Mouse (Mus musculus): ENCODE measurements around the gene P2rx6.

P2rx6 gene

DNA sequence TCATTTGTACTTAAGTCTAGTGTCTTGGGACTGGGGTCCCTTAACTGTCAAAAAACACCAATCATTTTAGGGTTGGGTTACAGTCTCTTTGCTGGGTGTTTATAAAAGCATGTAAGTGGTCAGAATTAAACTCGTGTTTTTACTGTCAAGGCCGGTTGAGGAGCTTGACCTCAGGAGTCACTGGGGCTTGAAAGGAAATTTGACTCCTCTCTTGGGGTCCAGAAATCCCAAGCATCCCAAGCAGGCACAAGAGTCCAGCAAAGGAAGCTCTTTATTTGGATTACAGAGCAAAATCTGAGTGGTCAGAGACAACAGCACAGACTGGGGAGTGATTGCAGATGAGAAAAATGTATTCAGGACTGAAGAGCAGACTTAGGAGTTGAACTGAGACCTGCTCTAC, 29.0 kb downstream of the P2rx6 start:
- POLR2A ChIA-PET, result interaction anchor here in 1 of 4 experiments (0.7 to 1.5 kb wide), 3 partner anchors 29 to 116 kb away, joined by 3 to 7 read pairs (median 4); partner anchors contain the start of genes Lrrc74b, P2rx6 and Smpd4

DNA sequence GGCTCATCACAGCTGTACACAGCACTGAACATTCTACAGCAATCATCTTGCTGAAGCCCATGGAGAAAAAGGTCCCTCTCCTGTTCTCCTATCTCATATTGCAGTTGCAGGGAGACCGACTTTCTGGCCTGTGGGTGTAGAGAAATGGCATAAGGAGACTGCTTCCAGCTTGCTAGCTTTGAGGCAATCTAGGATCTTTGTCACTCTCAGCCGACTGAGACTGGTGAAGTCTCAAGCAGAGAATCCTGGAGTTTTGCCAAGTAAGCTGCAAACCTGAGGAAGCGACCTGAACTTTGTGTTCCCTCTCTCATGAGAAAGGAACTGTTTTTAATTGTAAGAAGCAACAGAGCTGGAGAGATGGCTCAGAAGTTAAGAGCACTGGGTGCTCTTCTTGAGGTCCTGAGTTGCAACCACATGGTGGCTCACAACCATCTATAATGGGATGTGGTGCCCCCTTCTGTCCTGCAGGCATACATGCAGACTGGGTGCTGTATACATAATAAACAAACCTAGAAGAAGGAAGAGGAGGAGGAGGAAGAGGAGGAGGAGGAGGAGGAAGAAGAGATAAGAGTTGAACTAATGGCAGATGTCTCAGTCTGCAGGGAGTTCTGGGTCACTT, 39.4 kb downstream of the P2rx6 start:
- ChIA-PET CTCF (interaction anchor here (0.6 to 4.0 kb wide), 7 partner anchors 14 to 680 kb away, joined by 4 to 17 read pairs (median 4); partner anchors contain the start of gene Slc7a4 (in 1 of the 4)), POLR2A (interaction anchor here in 3 of 4 experiments (0.6 to 1.8 kb wide), 3 partner anchors 24 to 448 kb away, joined by 3 to 5 read pairs (median 4); no protein-coding TSS in a partner anchor)

More for the DNA sequence above, 29.0 kb downstream of the P2rx6 start:
- CTCF ChIA-PET, result interaction anchor here in 1 of 4 experiments (2.2 kb wide), 1 partner anchor 32 kb away, joined by 6 read pairs; no protein-coding TSS in a partner anchor

- ChIA-PET CTCF (interaction anchor here (0.7 to 2.3 kb wide), 5 partner anchors 10 to 42 kb away, joined by 3 to 8 read pairs (median 3); no protein-coding TSS in a partner anchor), POLR2A (interaction anchor here in 1 of 4 experiments (1.5 kb wide), 1 partner anchor 473 kb away, joined by 3 read pairs; the partner anchor contains the start of gene Sdf2l1)
Observed at GRCm38 (mm10) chr16:17604941-17605340, 43.3 kb downstream of the P2rx6 start.

- ChIA-PET CTCF (interaction anchor here (0.7 to 2.3 kb wide), 8 partner anchors 9 to 132 kb away, joined by 3 to 8 read pairs (median 3); partner anchors contain the start of gene Smpd4 (in 1 of the 4)), POLR2A (interaction anchor here in 2 of 4 experiments (0.6 to 1.7 kb wide), 3 partner anchors 18 to 473 kb away, joined by 3 read pairs; partner anchors contain the start of gene Sdf2l1 (in 1 of the 2))
Observed at GRCm38 (mm10) chr16:17605684-17606083, 44.0 kb downstream of the P2rx6 start.

- POLR2A ChIA-PET, result interaction anchor here in 1 of 4 experiments (1.4 to 1.5 kb wide), 2 partner anchors 53 to 81 kb away, joined by 3 to 6 read pairs; no protein-coding TSS in a partner anchor
- CTCF ChIA-PET, result no interaction called here
Observed at GRCm38 (mm10) chr16:17611383-17611782, 49.7 kb downstream of the P2rx6 start.

- POLR2A ChIA-PET, result interaction anchor here in 3 of 4 experiments (0.6 to 2.0 kb wide), 6 partner anchors 35 to 470 kb away, joined by 3 to 9 read pairs (median 4); partner anchors contain the start of genes Lrrc74b (in 1 of the 3) and Ydjc (in 1 of the 3)
Observed at GRCm38 (mm10) chr16:17614740-17615139, 53.1 kb downstream of the P2rx6 start.

DNA sequence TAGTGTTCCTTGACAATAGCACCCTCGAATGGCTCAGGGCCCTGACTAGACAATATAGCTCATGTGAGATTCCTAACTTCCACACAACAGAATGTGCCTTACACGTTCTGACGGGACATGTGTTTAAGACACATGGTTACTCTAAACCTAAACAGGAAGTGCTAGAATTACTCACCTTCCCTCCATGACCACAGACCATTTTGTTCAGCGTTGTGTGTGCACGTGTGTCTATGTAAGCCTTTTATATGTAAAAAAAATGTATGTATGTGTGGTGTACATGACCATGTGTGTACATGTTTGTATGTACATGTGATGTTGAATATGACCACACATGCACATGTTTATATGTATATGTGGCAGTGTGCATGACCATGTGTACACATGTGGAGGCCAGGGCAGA, 54.5 kb downstream of the P2rx6 start:
- CTCF ChIA-PET, result interaction anchor here in 2 of 4 experiments (1.1 to 2.8 kb wide), 4 partner anchors 9 to 83 kb away, joined by 3 to 13 read pairs (median 4); partner anchors contain the start of genes Lrrc74b (in 1 of the 2) and P2rx6 (in 1 of the 2)

More at GRCm38 (mm10) chr16:17614740-17615139, 53.1 kb downstream of the P2rx6 start:
- CTCF ChIA-PET, result interaction anchor here (0.7 to 1.9 kb wide), 32 partner anchors 9 to 670 kb away, joined by 3 to 20 read pairs (median 4); partner anchors contain the start of genes Lrrc74b (in 2 of the 4), Gm20518 (in 1 of the 4) and Lztr1 (in 1 of the 4)

DNA sequence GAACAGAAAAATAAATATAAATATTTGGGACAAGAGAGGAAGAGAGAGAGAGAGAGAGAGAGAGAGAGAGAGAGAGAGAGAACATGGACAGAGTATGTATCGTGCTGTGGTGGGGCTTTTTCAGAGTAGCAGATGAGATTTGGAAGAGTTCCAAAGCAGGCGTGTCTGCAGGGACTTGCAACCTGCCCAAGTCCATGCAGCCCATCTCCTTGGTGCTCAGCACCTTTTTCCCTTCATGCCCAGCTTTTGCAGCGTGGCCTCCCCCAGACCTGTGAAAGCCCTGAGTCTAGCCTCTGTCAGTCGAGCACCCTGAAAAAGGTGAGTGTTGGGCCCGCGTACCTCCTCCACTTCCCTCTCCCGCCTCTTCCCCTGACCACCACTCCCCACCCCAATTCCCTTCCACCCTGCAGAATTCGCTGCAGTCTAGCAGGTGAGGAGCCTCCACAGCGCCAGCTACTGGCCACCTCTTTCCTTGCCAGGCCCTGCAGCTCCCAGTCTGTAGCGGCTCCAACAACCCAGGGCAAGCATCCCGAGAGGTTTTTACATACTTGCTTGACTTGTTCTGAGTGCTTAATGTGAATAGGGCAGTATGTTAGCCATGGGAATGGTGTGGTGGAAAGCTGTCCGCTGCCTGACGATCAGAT, 56.4 kb downstream of the P2rx6 start:
- ChIA-PET CTCF (interaction anchor here (0.9 to 2.8 kb wide), 27 partner anchors 8 to 217 kb away, joined by 3 to 20 read pairs (median 3); partner anchors contain the start of genes Crkl (in 1 of the 4), Lrrc74b (in 1 of the 4), P2rx6 (in 1 of the 4) and Thap7 (in 1 of the 4)), POLR2A (interaction anchor here in 3 of 4 experiments (0.6 to 3.4 kb wide), 33 partner anchors 8 to 471 kb away, joined by 3 to 29 read pairs (median 5); partner anchors contain the start of genes Ccdc74a (in 2 of the 3), Thap7 (in 2 of the 3), Lrrc74b (in 1 of the 3) and Lztr1 (in 1 of the 3))

More for the DNA sequence above, 54.5 kb downstream of the P2rx6 start:
- POLR2A ChIA-PET, result interaction anchor here in 2 of 4 experiments (1.2 to 2.0 kb wide), 3 partner anchors 13 to 58 kb away, joined by 3 to 9 read pairs (median 5); no protein-coding TSS in a partner anchor

DNA sequence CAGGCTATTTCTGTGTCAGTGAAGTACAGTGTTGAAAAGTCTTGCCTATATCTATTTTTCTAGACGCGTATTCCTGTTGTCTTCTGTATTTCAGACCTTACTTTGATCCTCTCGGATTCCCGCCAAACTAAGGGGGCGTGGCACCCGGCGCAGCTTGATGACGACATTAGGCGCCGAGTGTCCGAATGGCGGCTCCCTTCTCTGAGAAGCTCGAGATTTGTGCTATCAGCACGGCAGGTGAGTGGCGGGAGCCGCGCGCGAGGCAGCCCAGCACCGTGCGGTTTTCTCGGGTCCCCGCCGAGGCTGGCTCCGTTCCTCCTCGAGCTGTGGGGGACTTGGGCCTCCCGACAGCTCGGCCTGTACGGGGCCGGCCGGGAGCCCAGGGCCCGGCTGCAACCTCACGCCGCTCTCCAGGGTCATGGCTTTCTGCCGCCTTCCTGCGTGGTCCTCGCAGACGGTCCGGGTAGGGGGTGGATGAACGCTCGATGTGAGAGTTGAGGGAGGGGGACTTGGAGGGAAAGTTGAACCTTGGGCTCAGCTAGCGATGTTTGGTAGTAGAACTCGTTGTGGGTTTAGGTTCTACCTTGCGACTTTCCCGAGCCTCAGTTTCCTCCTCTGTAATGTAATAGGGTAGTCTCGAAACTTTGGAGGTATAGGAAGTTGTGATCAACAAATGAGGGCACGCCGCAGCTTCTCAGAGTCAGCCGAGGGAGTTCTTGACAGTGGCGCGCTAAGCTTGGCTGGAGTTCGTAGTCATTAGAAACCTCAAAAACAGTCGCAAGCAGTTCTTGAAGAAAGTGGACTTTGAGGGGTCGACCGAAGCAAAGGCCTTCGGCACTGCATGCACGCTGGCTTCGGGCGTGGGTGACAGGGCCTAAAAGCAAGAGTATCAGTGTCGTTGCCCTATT, 57.8 kb downstream of the P2rx6 start, which contains the start of gene Smpd4:
Gene Smpd4 (plus strand): TSS at position 157 of the 908 bp plus-strand sequence.
- ChIA-PET CTCF (interaction anchor here in 3 of 4 experiments (0.7 to 2.8 kb wide), 15 partner anchors 10 to 542 kb away, joined by 3 to 14 read pairs (median 3); partner anchors contain the start of genes Crkl (in 1 of the 3), Lrrc74b (in 1 of the 3), P2rx6 (in 1 of the 3) and Slc7a4 (in 1 of the 3)), POLR2A (interaction anchor here in 3 of 4 experiments (0.6 to 3.4 kb wide), 34 partner anchors 10 to 470 kb away, joined by 3 to 29 read pairs (median 5); partner anchors contain the start of genes Ccdc74a (in 2 of the 3), P2rx6 (in 2 of the 3), Thap7 (in 2 of the 3) and Gm20518 (in 1 of the 3))

DNA sequence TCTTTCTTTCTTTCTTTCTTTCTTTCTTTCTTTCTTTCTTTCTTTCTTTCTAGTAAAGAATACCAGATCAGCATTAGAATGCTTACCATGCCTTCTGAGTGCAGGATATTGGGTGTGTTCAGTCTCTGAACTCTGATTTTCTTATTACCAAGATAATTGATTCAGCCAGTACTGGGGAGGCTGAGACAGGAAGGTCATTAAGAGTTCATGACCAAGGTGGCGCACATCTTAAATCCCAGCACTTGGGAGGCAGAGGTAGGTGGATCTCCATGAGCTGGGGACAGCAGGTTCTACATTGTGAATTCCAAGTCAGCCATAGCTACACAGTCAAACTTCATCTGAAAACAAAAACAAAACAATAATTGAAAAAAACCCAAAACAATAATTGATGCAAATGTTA, 60.3 kb downstream of the P2rx6 start:
- ChIA-PET POLR2A (interaction anchor here in 1 of 4 experiments (0.5 to 1.9 kb wide), 8 partner anchors 8 to 92 kb away, joined by 3 to 5 read pairs (median 3); partner anchors contain the start of gene Lrrc74b), CTCF (no interaction called here)

- ChIA-PET CTCF (interaction anchor here (0.6 to 1.7 kb wide), 27 partner anchors 8 to 223 kb away, joined by 3 to 17 read pairs (median 4); partner anchors contain the start of gene Ccdc74a (in 1 of the 4)), POLR2A (interaction anchor here in 3 of 4 experiments (0.5 to 2.9 kb wide), 10 partner anchors 9 to 303 kb away, joined by 3 to 10 read pairs (median 3); partner anchors contain the start of gene Ccdc74a (in 2 of the 3))
Observed at GRCm38 (mm10) chr16:17625488-17626268, 64.0 kb downstream of the P2rx6 start.

DNA sequence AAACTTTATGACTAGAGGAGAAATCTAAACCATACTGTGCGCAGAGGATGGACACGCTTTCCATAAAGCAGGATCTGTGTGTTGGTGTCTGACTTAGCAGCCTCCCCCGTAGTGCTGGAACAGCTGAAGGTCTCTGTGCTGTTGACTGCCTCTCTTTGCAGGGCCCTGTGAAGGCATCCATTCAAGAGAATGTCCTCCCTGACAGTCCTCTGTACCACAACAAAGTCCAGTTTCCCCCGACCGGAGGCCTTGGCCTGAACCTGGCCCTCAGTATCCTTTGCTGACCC, 64.5 kb downstream of the P2rx6 start:
- POLR2A ChIA-PET, result interaction anchor here in 1 of 4 experiments (1.2 to 1.7 kb wide), 3 partner anchors 11 to 19 kb away, joined by 4 to 6 read pairs (median 4); partner anchors contain the start of gene Ccdc74a
- CTCF ChIA-PET, result interaction anchor here in 2 of 4 experiments (0.6 to 1.4 kb wide), 5 partner anchors 11 to 153 kb away, joined by 3 to 8 read pairs (median 4); partner anchors contain the start of gene Ccdc74a (in 1 of the 2)

Measured in embryonic stem cell, embryonic (primary cell).